Mouse (Mus musculus) kidney, adult 2 months (tissue): ENCODE results near the gene Psmb7. TPM values are rescaled to one million over a fixed set of nuclear protein-coding genes. Genes with fewer than 3 reads are reported as not detected.

Experiments
- DNase-seq: peaks from one replicate; pipeline ENCODE4 v3.0.0; 2021
- H3K27ac ChIP-seq: fragments of 200-500 bp; 2 replicates; pipeline ENCODE4 v1.5.1; 2012; ENCODE audit warnings: low read depth, low read length, control low read depth, inconsistent platforms; ENCODE audit not compliant: insufficient read depth
- H3K27me3 ChIP-seq: fragments of 200-500 bp; replicated peaks from 2 replicates; pipeline ENCODE4 v1.6.1; 2012; ENCODE audit warnings: mild to moderate bottlenecking, moderate library complexity, low read length, inconsistent platforms; ENCODE audit not compliant: control insufficient read depth, insufficient read depth
- H3K36me3 ChIP-seq: fragments of 200-500 bp; 2 replicates; pipeline ENCODE4 v1.6.1; 2012; ENCODE audit warnings: mild to moderate bottlenecking, moderate library complexity, low read length, inconsistent platforms; ENCODE audit not compliant: control insufficient read depth, insufficient read depth
- H3K4me1 ChIP-seq: fragments of 200-500 bp; 2 replicates; pipeline ENCODE4 v1.6.1; 2011; ENCODE audit warnings: low read length; ENCODE audit not compliant: control insufficient read depth, insufficient read depth
- H3K4me3 ChIP-seq: fragments of 200-500 bp; 2 replicates; pipeline ENCODE4 v1.5.1; 2011; ENCODE audit warnings: mild to moderate bottlenecking, low read depth, low read length, control low read depth; ENCODE audit not compliant: insufficient read depth
- CTCF ChIP-seq: fragments of 200-500 bp; conservative IDR thresholded peaks from 2 replicates; pipeline ENCODE4 v1.5.1; 2011; ENCODE audit warnings: low read depth, mild to moderate bottlenecking, control low read depth, low read length, moderate library complexity, mixed read lengths; ENCODE audit not compliant: insufficient read depth, insufficient read length
- POLR2A ChIP-seq: fragments of 200-500 bp; IDR thresholded peaks from one replicate; pipeline ENCODE4 v1.6.1; 2011; ENCODE audit warnings: low read depth, low read length, control low read depth
- WGBS: fragments of 180-500 bp; shearing (Covaris S2); methylation state at CpG from one replicate; pipeline ENCODE4 v1.1.7; 2018; 5-methylcytosine and 5-hydroxymethylcytosine counted together
- polyA plus RNA-seq: library from polyadenylated mRNA; depleted of rRNA; stranded (reverse); fragments of >200 nt; gene quantifications from 2 replicates; pipeline ENCODE4 v1.2.3, GENCODE M21; 2012; rRNA removed

The Psmb7 gene
- 97.9 and 136 TPM in 2 replicates for polyA plus RNA-seq

DNA sequence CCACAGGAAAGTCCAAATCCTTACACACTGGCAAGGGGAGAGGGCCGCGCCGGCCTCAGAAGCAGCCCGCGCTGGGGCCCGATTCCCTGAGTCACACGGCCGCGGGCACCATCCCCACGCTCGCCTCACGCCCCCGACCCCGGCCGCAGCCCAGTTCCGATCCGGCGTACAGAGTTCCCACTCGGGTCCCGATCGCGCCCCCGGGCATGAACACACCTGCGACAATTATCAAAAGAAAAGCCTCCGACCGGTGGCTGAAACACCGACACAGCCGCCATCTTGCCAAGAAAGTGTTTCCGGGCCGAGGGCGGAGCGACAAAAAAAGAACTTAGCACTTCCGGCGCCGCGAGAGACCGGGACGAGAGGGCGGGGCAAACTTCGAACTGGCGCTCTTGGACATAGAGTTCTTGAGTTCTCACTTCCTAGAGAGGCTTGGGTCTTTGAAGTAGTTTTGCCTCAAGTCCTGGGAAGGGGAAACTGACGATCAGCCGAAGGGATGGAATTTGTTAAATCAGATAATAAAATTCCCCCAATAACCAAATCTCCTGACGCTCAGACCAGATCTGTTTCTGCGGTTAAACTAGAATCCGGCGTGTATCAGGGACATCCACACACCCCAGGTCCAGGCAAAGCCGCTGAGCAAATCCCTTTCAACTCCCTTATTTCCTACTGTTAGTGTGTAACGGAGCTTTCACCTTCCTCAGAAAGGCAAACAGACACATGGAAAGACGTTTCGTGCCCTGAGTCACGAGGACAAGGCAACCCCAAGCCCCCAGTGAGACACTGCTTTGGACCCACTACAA, at the start of gene Psmb7:
Gene Psmb7 (minus strand): TSS at position 463 of the 803 bp plus-strand sequence.
- H3K27me3 ChIP-seq = no peaks in the 10 kb centered on the region
- H3K4me3 ChIP-seq = peak within 1 kb of the TSS; percentile 97
- H3K27ac ChIP-seq = peak within 1 kb of the TSS; percentile 54; the same call in 1 of the 2 replicates
- peak; percentile 95 for DNase-seq
- no peaks in the 10 kb centered on the region; the same call in 1 of the 2 replicates for H3K36me3 ChIP-seq
- 3% methylated on average over 52 of the region's 52 CpGs for WGBS
- H3K4me1 ChIP-seq = peaks cover 5% of the 10 kb centered on the region; the same call in 1 of the 2 replicates
- TF ChIP-seq POLR2A (no peak), CTCF (no peak)

DNA sequence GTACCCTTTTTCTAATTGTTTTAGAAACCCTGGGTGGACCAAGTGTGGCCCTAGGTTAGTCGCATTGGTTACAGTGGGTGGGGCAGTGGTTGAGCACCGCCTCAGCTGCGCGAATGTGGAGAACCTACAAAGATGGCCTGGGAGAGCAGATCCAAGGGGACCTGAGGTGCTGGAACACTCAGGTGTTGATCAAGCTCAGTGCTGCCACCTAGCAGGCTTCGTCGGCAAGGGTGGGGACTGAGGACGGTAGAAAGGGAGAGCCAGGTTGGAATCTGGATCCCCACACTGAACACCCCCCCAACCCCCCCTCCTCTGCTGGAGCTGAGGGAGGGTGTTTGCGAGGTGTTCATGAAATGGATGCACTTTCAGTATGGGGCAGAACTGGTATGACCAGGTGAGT, 47.7 kb upstream of the Psmb7 start:
- no peaks in the 10 kb centered on the region for H3K4me1 ChIP-seq
- peak; percentile 52 for DNase-seq
- 17% methylated on average over 8 of the region's 8 CpGs for WGBS

DNA sequence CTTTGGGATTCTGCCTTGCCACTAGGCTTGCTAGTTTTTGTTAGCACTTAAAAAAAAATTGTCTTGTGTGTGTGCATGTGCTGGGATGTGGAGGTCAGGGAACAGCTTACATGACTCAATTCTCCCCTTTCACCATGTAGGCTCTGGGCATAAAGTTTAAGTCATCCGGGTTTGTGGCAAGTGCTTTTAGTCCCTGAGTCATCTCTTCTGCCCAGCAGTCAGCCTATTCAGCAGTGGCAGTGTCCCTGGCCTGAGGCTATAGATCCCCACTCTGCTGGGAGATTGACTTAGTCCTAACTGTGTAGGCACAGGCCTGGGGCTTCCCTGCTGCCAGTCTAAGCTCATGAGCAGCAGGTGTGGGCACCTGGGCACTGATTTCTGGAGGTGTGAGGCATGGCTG, 46.0 kb upstream of the Psmb7 start:
- no peak for DNase-seq
- H3K36me3 ChIP-seq = no peaks in the 10 kb centered on the region
- WGBS = 96% methylated on average over 1 of the region's 1 CpGs
- TF ChIP-seq POLR2A (no peak), CTCF (no peak)
- H3K4me3 ChIP-seq = no peak overlapping the region
- H3K4me1 ChIP-seq = no peaks in the 10 kb centered on the region
- no peaks in the 10 kb centered on the region for H3K27me3 ChIP-seq
- no peak overlapping the region for H3K27ac ChIP-seq

More for the DNA sequence above, 47.7 kb upstream of the Psmb7 start:
- Histone ChIP-seq H3K27me3 (no peaks in the 10 kb centered on the region), H3K4me3 (no peak overlapping the region), H3K36me3 (no peaks in the 10 kb centered on the region), H3K27ac (no peak overlapping the region)
- no peak for TF ChIP-seq POLR2A
- TF ChIP-seq CTCF = peak; percentile 75

DNA sequence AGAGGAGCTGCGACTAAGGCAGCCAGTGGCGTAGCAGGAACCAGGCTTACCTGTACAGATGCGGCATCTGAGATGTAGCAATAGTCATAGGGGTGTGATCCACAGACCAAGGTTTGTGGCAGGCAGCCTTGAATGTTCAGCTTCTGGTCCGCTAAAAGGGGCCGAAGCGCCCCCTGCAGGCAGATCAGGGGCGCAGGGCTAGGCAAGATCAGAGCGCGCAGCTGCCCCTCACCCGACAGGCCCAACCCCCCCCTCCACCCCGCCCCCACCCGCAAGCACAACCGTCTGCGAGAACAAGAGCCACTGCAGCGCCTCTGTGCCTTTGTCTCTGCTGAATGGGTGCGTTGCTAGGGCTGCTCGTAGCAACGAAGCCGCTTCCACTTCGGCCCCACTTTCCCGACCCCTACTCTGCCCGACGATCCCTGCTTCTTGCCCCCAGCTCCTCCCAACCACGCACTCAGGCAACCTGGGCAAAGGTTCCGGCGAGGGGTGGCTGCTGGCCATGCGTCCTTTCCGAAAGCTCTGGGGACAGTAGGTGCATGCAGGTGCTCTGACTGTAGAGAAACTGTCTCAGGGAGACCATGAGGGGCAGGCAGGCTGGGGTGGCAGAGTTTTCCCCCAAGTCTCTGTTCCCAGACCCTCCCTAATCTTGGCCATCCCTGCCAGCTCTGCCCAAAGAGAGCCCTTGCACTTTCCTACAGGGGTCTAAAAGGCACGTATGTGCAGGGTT, 45.1 kb upstream of the Psmb7 start:
- H3K4me3 ChIP-seq = no peak overlapping the region
- no peaks in the 10 kb centered on the region for H3K27me3 ChIP-seq
- TF ChIP-seq CTCF (peak; percentile 41), POLR2A (no peak)
- H3K27ac ChIP-seq = no peak overlapping the region
- no peaks in the 10 kb centered on the region for H3K36me3 ChIP-seq
- no peaks in the 10 kb centered on the region for H3K4me1 ChIP-seq
- WGBS = 8% methylated on average over 29 of the region's 29 CpGs
- DNase-seq = no peak

DNA sequence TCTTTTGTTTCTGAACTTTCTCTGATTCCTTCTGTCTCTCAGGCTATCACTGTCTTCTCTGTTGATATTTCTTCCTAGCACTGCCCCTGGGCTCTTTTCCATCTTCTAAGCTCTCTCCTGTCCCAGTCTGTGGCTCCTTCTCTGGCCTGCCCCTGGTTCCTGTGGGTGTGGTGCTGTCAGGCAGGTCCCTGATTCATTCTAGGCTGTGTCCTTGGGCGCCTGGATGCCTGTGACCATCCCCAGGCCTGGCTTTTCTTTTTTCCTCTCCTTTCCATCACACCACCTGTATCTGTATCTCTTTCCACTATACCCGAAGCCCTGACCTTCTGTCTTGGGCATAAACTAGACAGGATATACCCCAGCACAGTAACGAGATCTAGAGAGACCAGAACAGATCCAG, 41.9 kb upstream of the Psmb7 start:
- no peak for TF ChIP-seq POLR2A
- TF ChIP-seq CTCF = no peak
- no peak for DNase-seq
- WGBS = 80% methylated on average over 3 of the region's 3 CpGs

DNA sequence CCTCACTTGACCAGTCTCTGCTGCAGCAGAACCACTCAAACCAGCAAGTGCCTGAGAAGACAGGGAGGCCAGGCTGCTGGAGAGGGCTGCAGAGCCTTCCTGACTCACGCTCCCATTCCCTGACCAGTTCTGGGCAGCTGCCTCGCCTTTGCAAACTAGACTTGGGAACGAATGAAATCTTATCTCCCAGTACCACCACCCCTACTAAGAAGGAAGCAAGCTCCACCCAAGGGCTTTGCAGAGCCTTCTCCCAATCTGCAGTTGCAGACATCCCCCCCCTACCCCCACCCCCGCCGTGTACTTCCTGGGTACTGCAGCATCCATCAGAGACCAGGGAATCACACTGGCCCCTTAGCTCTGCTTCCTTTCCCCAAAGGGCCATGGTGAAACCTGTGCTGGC, 39.2 kb upstream of the Psmb7 start:
- no peaks in the 10 kb centered on the region for H3K36me3 ChIP-seq
- DNase-seq = no peak
- no peak overlapping the region for H3K4me3 ChIP-seq
- no peaks in the 10 kb centered on the region for H3K4me1 ChIP-seq
- H3K27me3 ChIP-seq = no peaks in the 10 kb centered on the region
- WGBS = 86% methylated on average over 5 of the region's 5 CpGs
- no peak overlapping the region for H3K27ac ChIP-seq
- no peak for TF ChIP-seq CTCF
- TF ChIP-seq POLR2A = no peak

More for the DNA sequence above, 41.9 kb upstream of the Psmb7 start:
- Histone ChIP-seq H3K27me3 (no peaks in the 10 kb centered on the region), H3K36me3 (no peaks in the 10 kb centered on the region), H3K4me3 (no peak overlapping the region), H3K27ac (no peak overlapping the region), H3K4me1 (no peaks in the 10 kb centered on the region)

DNA sequence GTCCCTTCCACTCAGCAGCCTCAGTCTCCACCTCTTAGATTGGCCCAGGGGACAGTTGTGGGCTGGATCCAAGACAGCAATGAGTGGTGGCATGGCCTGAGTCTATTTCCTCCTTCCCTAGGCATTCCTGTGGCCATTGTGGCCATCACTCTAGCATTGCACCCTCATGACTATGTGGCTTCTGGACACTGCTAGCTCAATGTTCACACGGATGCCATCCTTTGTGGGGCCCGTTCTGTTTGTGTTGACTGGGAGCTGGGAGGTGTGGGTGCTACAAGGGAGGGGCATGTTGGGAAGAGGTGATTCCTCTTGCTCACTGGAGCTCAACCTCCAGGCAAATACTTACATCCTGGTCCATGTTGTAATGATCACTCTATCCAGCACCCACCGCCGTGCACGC, 38.3 kb upstream of the Psmb7 start:
- H3K4me3 ChIP-seq = no peak overlapping the region
- no peak for DNase-seq
- H3K27ac ChIP-seq = no peak overlapping the region
- H3K27me3 ChIP-seq = no peaks in the 10 kb centered on the region
- 77% methylated on average over 5 of the region's 5 CpGs for WGBS
- H3K36me3 ChIP-seq = no peaks in the 10 kb centered on the region
- no peaks in the 10 kb centered on the region for H3K4me1 ChIP-seq
- TF ChIP-seq POLR2A (no peak), CTCF (no peak)
